Mouse (Mus musculus) cortical plate, adult 2 months (tissue): ENCODE results near the gene Zfyve1.

Source experiments
- CTCF ChIP-seq: fragments of 200-500 bp; IDR thresholded peaks from 2 replicates; pipeline ENCODE4 v1.5.1; 2011; ENCODE audit warnings: mild to moderate bottlenecking, control low read depth, low read length; ENCODE audit not compliant: insufficient read depth; ENCODE audit errors: extremely low read depth
- POLR2A ChIP-seq: fragments of 200-500 bp; IDR thresholded peaks from 2 replicates; pipeline ENCODE4 v1.6.1; 2011; ENCODE audit warnings: mild to moderate bottlenecking, low read length, control low read depth; ENCODE audit not compliant: insufficient read depth; ENCODE audit errors: extremely low read depth

GRCm38 (mm10) chr12:83553816-83554215 is 43.2 kb downstream of the Zfyve1 start:
- TF ChIP-seq CTCF (no peak), POLR2A (no peak)
